Mouse (Mus musculus) forebrain, embryonic 10.5 days (tissue): ENCODE results near the gene Cldn10. TPM values are rescaled to one million over a fixed set of nuclear protein-coding genes. Genes with fewer than 3 reads are reported as not detected.
A peak's percentile ranks its signal among the peaks of the same experiment; 100 is the strongest.

ENCODE experiments used
- DNase-seq: peaks from one replicate; pipeline ENCODE4 v3.0.0-alpha.2; 2017; ENCODE audit warnings: low spot score; ENCODE audit errors: extremely low spot score
- H3K27ac ChIP-seq: fragments of 300-500 bp; sonication (generic); 2 replicates; pipeline ENCODE4 v1.5.1; 2016; ENCODE audit warnings: mild to moderate bottlenecking
- H3K27me3 ChIP-seq: fragments of 300-500 bp; sonication (generic); 2 replicates; pipeline ENCODE4 v1.6.1; 2016; ENCODE audit warnings: mild to moderate bottlenecking; ENCODE audit not compliant: poor library complexity, severe bottlenecking
- H3K36me3 ChIP-seq: fragments of 300-500 bp; sonication (generic); replicated peaks from 2 replicates; pipeline ENCODE4 v1.6.1; 2016; ENCODE audit warnings: mild to moderate bottlenecking, moderate library complexity
- H3K4me1 ChIP-seq: fragments of 300-500 bp; sonication (generic); 2 replicates; pipeline ENCODE4 v1.6.1; 2016
- H3K4me3 ChIP-seq: fragments of 300-500 bp; sonication (generic); 2 replicates; pipeline ENCODE4 v1.5.1; 2016; ENCODE audit warnings: mild to moderate bottlenecking, moderate library complexity
- H3K9me3 ChIP-seq: fragments of 300-500 bp; sonication (generic); 2 replicates; pipeline ENCODE4 v1.6.1; 2016; ENCODE audit warnings: mild to moderate bottlenecking, moderate library complexity
- WGBS: fragments of 180-500 bp; shearing (Covaris S2); methylation state at CpG from one replicate; pipeline ENCODE4 v1.1.7; 2016; 5-methylcytosine and 5-hydroxymethylcytosine counted together
- polyA plus RNA-seq: library from polyadenylated mRNA; unstranded; fragments of >200 nt; fragmentation: Nextera tagmentation; extraction: Ambion mirVana; gene quantifications from 2 replicates; pipeline ENCODE4 v1.2.1, GENCODE M21; 2016

Cldn10 gene
- polyA plus RNA-seq, 1 experiment from 2014 or later, result 3.1 TPM

DNA sequence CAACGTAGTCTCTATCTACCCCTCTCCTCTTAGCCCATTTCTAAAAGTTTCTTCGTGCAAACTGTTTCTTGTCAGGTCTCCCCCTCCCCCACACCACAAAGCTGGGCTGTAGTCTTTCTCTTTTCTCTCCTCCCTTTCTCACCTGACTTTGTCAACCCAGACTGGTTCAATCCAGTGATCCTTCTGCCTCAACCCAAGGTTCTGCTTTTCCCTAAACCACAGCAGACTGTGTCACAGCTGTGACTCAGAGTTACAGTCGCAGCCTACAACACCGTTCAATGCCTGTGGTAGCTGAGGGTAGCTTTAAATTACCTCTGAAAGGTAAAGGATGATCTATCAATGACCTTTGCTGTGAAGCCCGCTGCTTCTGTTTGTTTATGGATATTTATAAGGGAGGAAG, 21.3 kb upstream of the Cldn10 start:
- WGBS, result 87% methylated on average over 5 of the region's 5 CpGs
- Histone ChIP-seq H3K36me3 (no peaks in the 10 kb centered on the region), H3K4me3 (no peak overlapping the region), H3K27me3 (peaks cover 23% of the 10 kb centered on the region), H3K9me3 (no peaks in the 10 kb centered on the region), H3K4me1 (no peaks in the 10 kb centered on the region), H3K27ac (no peak overlapping the region)
- no peak for DNase-seq

DNA sequence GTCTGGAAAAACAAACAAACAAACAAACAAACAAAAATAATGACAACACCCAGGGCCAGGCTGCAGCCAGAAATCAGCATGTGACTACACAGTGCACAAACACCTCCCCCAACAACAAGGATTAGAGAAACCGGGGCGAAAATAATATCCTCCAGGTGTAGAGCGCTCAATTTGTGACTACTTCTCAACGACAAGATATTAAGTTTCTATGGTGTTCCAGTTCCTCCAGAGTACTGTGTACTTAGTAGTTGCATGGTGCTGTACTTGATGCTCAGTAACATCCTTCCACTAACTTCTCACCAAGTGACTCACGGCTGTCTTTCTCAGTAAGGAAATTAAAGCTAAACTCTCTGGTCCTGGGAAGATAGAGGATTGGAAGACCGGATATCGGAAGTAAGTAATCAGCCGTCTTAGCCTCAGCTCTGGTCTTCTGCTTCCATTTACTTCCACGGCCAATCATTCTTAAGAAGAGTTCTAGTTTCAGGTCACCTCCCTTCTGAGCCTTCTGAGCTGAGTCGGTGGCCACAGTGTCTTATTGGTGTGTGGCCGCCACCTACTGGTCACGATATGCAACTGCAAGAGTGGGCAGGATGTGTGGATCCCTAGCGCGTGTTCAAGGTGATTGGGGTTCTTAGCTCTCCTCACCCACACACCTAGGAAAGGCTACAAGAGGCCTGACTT, 19.9 kb upstream of the Cldn10 start:
- H3K27me3 ChIP-seq, result peaks cover 23% of the 10 kb centered on the region
- 38% methylated on average over 14 of the region's 14 CpGs for WGBS
- no peak overlapping the region for H3K4me3 ChIP-seq
- H3K9me3 ChIP-seq, result no peaks in the 10 kb centered on the region
- H3K36me3 ChIP-seq, result no peaks in the 10 kb centered on the region
- H3K27ac ChIP-seq, result no peak overlapping the region
- no peaks in the 10 kb centered on the region for H3K4me1 ChIP-seq
- DNase-seq, result peak; percentile 78

DNA sequence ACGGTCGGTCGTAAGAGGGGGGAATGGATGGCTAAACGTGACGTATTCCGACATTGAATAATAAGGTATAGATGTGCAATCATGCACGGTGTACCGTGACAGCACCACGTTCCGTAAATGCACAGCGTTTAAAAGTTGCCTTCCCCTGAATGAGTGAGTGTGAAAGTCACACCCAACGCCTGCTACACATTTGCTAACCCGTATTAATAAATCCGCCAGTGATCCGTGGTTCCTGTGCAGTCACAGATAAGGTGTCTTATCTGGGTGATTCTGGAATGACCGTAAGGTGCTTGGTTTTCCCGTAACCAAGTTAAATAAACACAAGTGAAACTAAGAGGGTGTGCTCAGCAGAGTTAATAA, 19.4 kb upstream of the Cldn10 start:
- Histone ChIP-seq H3K4me3 (no peak overlapping the region), H3K36me3 (no peaks in the 10 kb centered on the region), H3K27ac (no peak overlapping the region), H3K27me3 (peaks cover 23% of the 10 kb centered on the region), H3K9me3 (no peaks in the 10 kb centered on the region), H3K4me1 (no peaks in the 10 kb centered on the region)
- no peak for DNase-seq
- WGBS, result 61% methylated on average over 17 of the region's 17 CpGs

DNA sequence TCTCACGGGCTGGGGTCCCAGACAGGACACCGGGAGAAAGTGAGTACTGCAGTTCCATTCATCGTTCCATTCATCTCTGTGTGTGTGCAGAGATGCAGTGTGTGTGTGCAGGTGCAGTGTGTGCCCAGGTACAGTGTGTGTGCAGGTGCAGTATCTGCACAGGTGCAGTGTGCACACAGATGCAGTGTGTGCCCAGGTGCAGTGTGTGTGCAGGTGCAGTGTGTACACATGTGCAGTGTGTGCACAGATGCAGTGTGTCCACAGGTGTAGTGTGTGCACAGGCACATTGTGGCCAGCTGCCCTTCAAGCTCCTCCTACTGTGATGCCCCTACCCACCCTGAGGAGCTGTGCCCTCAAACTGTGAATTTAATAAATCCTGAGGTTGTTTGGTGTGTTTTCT, 14.0 kb upstream of the Cldn10 start:
- Histone ChIP-seq H3K27me3 (peaks cover 9% of the 10 kb centered on the region), H3K9me3 (no peaks in the 10 kb centered on the region), H3K27ac (no peak overlapping the region), H3K4me1 (no peaks in the 10 kb centered on the region), H3K4me3 (no peak overlapping the region), H3K36me3 (no peaks in the 10 kb centered on the region)
- 94% methylated on average over 3 of the region's 3 CpGs for WGBS
- DNase-seq, result no peak

DNA sequence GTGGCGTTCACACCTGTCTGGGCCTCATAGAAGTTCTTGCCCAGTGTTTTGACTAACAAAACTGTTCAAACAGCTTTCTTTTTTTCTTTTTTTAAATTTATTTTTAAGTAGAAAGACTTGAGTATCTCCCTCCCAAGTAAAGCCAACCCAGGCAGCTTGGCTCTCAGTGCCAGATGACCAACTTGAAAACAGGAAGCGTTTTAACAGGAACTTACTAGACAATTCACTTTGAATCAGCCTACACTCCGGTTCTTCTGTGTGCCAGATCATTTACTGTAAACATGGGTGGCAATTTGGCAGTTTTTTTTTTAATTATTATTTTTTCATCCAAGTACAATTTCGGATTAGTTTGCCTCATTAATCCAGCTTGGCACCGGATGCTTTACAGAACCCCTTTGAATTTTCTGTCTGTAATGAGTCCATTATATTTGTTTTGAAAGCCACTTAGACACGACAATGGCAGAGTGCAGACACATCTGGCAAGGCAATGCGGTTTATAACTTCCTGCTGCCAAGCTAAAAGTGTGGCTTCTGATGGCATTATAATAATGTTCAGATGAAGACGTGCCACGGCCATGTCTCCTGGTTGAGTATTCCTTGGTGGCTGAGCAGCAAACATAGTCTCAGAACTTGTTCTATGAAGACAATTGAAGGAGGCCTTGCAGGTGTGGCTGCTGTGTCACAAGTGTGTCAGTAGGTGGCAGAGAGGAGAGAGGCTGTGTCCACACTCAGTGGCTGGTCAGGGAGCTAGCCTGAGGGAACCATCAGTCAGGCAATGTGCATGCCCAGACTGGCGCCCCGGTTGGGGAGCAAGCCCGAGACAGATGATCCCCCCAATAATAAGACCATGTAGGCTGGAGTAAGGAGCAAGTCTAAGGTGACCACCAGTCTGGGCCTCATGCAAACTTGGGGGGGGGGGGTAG, 12.9 kb upstream of the Cldn10 start:
- 87% methylated on average over 12 of the region's 12 CpGs for WGBS
- Histone ChIP-seq H3K4me1 (no peaks in the 10 kb centered on the region), H3K36me3 (no peaks in the 10 kb centered on the region), H3K27me3 (no peaks in the 10 kb centered on the region), H3K4me3 (no peak overlapping the region), H3K27ac (no peak overlapping the region), H3K9me3 (no peaks in the 10 kb centered on the region)
- DNase-seq, result no peak

DNA sequence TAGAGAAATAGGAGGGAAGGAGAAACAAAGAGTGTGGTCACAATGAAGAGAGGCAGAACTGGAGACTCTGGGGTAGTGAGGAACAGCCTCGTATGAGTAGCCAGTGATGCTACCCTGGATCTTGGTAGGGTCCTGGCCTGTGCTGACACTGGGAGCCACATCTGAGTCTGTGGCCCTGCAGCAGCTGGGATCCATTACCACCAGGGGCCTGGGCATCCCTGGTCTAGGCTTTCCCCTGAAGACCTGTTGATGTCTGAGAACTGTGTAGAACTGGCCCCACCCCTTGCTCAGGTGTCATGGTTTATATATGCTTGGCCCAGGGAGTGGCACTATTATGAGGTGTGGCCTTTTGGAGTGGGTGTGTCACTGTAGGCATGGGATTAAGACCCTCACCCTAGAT, 12.2 kb upstream of the Cldn10 start:
- Histone ChIP-seq H3K4me1 (no peaks in the 10 kb centered on the region), H3K27me3 (no peaks in the 10 kb centered on the region), H3K27ac (no peak overlapping the region), H3K36me3 (no peaks in the 10 kb centered on the region), H3K9me3 (no peaks in the 10 kb centered on the region), H3K4me3 (no peak overlapping the region)
- WGBS, result 97% methylated on average over 1 of the region's 1 CpGs
- DNase-seq, result no peak

DNA sequence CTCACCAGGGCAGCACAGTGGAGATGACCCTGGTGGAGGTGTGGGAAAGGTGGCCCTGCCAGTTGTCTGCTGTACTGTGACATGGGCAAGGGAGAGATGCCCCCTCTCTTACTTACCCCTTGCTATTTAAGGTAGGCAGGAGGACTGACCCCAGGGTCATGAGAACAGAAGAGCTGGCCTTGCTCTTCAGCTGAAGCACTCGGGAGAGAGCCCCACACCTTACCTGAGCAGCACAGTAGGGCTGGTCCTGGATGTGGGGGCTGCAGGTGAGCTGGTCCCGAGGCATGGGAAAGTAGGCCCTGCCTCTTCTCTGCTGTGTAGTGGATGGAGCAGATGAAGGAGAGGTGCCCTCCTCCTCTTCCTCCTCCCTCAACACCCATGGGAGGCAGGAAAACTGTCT, 11.3 kb upstream of the Cldn10 start:
- DNase-seq, result no peak
- 87% methylated on average over 2 of the region's 2 CpGs for WGBS
- no peaks in the 10 kb centered on the region for H3K9me3 ChIP-seq
- H3K4me1 ChIP-seq, result no peaks in the 10 kb centered on the region
- H3K4me3 ChIP-seq, result no peak overlapping the region
- H3K27me3 ChIP-seq, result no peaks in the 10 kb centered on the region
- no peak overlapping the region for H3K27ac ChIP-seq
- H3K36me3 ChIP-seq, result no peaks in the 10 kb centered on the region

DNA sequence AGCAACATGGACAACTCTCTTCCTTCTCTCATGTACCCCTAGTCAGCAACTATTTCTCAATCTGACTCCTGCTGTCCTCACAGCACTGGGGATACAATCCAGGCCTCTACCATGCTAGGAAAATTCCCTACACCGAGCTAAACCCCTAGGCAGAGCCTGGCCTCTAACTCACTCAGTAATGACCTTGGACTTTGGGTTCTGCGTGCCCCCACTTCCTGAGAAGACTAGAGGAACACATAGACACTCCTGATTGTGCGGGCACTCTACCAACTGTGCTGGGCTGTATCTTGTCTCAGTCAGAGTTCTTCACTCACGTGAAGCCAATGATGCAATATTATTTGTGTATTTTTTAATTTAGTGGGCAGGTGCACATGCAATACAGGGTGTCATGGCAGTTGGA, 10.2 kb upstream of the Cldn10 start:
- 93% methylated on average over 4 of the region's 4 CpGs for WGBS
- Histone ChIP-seq H3K4me3 (no peak overlapping the region), H3K27me3 (peaks cover 6% of the 10 kb centered on the region), H3K9me3 (no peaks in the 10 kb centered on the region), H3K36me3 (no peaks in the 10 kb centered on the region), H3K27ac (no peak overlapping the region), H3K4me1 (no peaks in the 10 kb centered on the region)
- DNase-seq, result no peak

DNA sequence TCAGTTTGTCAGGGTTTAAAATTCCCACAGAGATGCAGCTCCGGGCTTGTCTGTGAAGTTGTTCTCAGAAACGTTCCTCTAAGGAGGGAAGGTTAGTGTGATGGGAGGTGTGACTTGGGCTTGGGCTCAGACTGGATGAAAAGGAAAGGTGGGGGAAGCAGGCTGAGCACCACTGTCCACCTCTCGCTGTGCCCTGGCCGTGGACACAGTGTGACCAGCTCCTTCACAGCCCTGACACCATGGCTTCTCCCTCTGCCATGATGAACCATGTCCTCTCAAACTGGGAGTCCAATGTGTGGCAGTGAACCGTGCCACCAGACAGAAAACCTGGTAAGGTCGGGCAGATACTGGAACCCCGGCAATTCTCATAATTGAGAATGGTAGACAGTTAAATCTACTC, 6.1 kb upstream of the Cldn10 start:
- WGBS, result 90% methylated on average over 7 of the region's 7 CpGs
- no peaks in the 10 kb centered on the region for H3K9me3 ChIP-seq
- peaks cover 6% of the 10 kb centered on the region for H3K27me3 ChIP-seq
- no peak overlapping the region for H3K27ac ChIP-seq
- peaks cover 17% of the 10 kb centered on the region for H3K4me1 ChIP-seq
- DNase-seq, result no peak
- no peaks in the 10 kb centered on the region for H3K36me3 ChIP-seq
- no peak overlapping the region for H3K4me3 ChIP-seq

DNA sequence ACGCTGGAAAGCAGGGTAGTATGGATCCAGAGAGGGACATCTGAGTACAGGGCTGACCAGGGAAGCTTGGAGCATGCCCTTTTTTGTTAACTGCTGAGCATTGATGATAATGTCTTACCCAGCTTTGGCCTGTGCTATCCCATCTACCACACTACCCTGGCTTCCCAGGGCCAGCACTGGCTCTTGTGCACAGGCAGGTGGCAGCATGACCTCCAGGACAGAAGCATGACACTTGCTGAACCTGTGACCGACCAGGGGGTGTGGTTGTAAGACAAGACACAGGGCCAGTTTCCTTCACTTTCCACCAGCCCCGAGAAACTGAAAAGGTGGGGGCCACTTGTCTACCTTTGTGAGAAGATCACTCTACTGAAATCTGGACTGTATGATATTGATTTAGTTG, 5.5 kb upstream of the Cldn10 start:
- 64% methylated on average over 3 of the region's 3 CpGs for WGBS

DNA sequence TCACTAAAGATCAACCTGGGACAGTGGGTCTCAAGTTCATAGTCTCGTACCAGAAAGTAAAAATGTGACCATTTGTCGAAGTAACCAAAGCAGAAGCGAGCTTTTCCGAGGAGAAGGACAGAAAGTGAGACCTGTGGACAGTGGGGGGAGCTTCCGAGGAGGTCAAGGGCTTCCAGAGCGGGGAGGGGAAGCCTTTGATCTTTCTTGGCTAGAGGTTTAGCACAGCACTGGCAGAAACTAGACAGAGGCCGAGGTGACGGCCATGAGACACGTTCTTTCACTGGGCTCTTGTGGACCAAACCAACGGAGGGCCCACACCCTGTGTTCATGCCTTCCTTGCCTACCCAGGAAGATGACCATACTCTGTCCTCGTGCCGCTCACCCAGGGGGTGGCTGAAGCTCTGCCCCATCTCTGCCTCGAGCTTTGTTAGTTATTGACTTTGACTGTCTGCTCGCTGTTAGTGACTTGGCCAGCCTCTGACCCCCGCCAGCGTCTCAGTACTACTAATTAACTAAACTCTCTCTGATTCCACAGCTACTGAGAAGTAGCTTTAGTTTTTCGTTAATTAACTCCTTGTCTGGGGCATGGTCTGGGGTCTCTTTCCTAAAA, 4.3 kb upstream of the Cldn10 start:
- 70% methylated on average over 17 of the region's 17 CpGs for WGBS
- peaks cover 6% of the 10 kb centered on the region for H3K27me3 ChIP-seq
- no peak overlapping the region for H3K4me3 ChIP-seq
- no peak for DNase-seq
- H3K9me3 ChIP-seq, result no peaks in the 10 kb centered on the region
- H3K4me1 ChIP-seq, result peaks cover 17% of the 10 kb centered on the region
- H3K36me3 ChIP-seq, result no peaks in the 10 kb centered on the region
- no peak overlapping the region for H3K27ac ChIP-seq

More for the DNA sequence above, 5.5 kb upstream of the Cldn10 start:
- H3K36me3 ChIP-seq, result no peaks in the 10 kb centered on the region
- no peak for DNase-seq
- H3K27me3 ChIP-seq, result peaks cover 6% of the 10 kb centered on the region
- no peaks in the 10 kb centered on the region for H3K9me3 ChIP-seq
- no peak overlapping the region for H3K4me3 ChIP-seq
- no peak overlapping the region for H3K27ac ChIP-seq
- peaks cover 17% of the 10 kb centered on the region for H3K4me1 ChIP-seq

DNA sequence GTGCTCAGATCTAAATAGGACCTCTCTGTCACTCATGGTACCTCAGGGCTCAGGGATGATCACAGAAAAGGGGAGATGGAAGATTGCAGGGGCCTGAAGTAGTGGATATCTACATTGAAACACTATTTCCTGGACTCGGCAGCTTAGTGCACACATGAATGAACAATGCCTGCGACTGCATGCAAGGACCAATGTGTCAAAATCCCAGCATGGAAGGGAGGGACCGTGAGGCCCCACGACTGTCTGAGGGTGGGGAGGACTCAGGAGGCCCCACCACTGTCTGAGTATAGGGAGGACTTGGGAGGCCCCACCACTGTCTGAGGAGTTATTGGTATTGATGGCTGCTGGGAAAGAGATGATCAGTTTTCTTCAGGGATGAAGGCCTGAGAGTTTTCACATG, 2.5 kb downstream of the Cldn10 start:
- Histone ChIP-seq H3K4me3 (no peak overlapping the region), H3K4me1 (peaks cover 3% of the 10 kb centered on the region; the same call in 1 of the 2 replicates), H3K27me3 (peaks cover 11% of the 10 kb centered on the region; the same call in 1 of the 2 replicates), H3K9me3 (no peaks in the 10 kb centered on the region), H3K36me3 (no peaks in the 10 kb centered on the region), H3K27ac (no peak overlapping the region)
- no peak for DNase-seq
- WGBS, result 81% methylated on average over 4 of the region's 4 CpGs

DNA sequence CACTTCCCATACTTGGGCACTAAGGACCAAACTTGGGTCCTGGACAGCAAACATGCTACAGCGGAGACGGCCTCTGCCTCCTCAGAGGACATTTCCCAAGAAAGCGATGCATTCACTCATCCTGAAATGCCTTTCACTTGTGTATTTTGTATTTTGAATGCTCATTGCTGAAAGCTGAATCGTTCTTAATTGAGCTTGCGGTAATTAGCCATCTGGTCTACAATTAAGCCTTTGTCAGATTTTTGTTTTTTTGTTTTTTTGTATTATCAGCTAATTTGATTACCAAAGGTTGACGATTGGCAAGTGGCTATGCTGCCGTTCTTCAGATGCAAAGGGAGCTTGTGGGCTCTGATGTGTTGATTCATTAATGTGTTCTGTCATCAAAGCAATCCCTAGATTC, 5.2 kb downstream of the Cldn10 start:
- no peak overlapping the region for H3K4me3 ChIP-seq
- no peak overlapping the region for H3K27ac ChIP-seq
- no peaks in the 10 kb centered on the region for H3K36me3 ChIP-seq
- WGBS, result 87% methylated on average over 7 of the region's 7 CpGs
- H3K27me3 ChIP-seq, result peaks cover 37% of the 10 kb centered on the region
- DNase-seq, result no peak
- no peaks in the 10 kb centered on the region for H3K9me3 ChIP-seq
- peaks cover 15% of the 10 kb centered on the region for H3K4me1 ChIP-seq
